Mouse (Mus musculus) kidney, adult 8-10 months (tissue): ENCODE measurements at regions not wholly inside any gene's neighbourhood (a gene's known extent, or its start where the extent isn't known, plus 50 kb on each side); places are given as distances from the start of the nearest gene placed in this dataset.

ENCODE experiments used
- DNase-seq, 2 experiments: peaks; one replicate each; pipeline ENCODE4 v3.0.0; 2022

- no peak for DNase-seq
Observed at GRCm38 (mm10) chr1:77307745-77308144, 207.1 kb downstream of the Epha4 start.

- DNase-seq: no peak
Observed at GRCm38 (mm10) chr1:77313119-77313518, 201.8 kb downstream of the Epha4 start.

- no peak for DNase-seq
Observed at GRCm38 (mm10) chr1:77315347-77315746, 199.5 kb downstream of the Epha4 start.

- no peak for DNase-seq
Observed at GRCm38 (mm10) chr1:77316198-77316597, 198.7 kb downstream of the Epha4 start.
